Mouse (Mus musculus) CD8-positive naive resting alpha-beta T cell, adult 57 days (primary cell): Measurements from ENCODE around the gene Dynll2. TPM values are rescaled to one million over a fixed set of nuclear protein-coding genes. Genes with fewer than 3 reads are reported as not detected.

Source experiments
- total RNA-seq: library from RNA; stranded (reverse); gene quantifications from one replicate; pipeline ENCODE4 v1.2.4, GENCODE M21; 2023

The Dynll2 gene
- total RNA-seq: 11.6 TPM

DNA sequence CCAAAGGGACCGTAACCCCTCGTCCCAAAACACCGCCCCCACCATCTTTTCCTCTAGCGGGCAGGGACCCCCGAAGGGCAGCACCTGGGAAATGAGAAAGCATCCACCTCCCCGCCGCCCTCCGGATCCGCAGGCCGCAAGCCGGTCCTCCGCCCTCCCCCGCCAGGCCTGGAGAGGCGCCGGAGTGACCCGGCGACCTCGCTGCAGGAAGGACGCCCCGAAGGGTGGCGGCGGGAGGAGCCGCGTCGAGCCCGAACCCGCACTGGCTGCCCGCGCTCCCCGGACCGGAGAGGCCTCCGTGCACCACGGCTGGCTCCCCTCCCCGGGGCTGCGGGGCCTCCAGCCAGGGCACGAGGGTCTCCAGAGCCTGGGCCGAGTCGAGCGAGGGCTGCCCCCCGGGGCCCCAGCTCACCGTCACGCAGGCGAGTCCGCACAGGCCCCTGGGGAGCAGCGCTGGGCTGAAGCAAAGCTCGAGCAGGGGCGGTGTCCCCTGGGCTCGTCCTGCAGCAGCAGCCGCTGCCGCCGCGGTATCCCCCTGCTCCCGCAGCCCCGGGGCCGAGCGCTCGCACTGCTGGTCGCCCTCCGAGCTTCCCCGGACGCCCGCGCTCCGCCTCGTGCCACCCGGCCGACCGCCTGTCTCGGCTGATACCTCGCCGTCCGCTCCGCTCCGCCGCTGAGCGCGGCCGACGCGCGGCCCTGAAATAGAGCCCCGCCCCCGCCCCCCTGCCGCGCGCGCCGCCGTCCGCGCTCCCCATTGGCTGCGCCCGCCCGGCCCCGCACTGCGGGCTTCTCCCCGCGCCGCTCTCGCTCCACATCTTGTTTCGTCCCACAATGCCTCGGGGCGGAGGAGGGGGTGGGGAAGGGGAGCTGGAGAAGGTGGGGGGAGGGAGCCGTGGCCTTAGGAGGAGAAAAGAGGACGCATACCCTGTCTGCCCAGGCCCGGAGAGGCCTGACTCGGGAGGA lies at the start of gene Dynll2:
Dynll2 (minus strand) TSS at position 703 of the 963 bp plus-strand sequence.

Other genes with a start within 250 kb of the Dynll2 start
- gene Supt4a, start 250.0 kb downstream of the Dynll2 start, total RNA-seq: 135 TPM
- 5.5 TPM for gene Tspoap1, start 227.0 kb downstream of the Dynll2 start, total RNA-seq
- gene Mpo, start 194.0 kb downstream of the Dynll2 start, total RNA-seq: 0.80 TPM
- gene Lpo, start 159.2 kb downstream of the Dynll2 start, total RNA-seq: not detected
- gene Mks1, start 134.3 kb downstream of the Dynll2 start, total RNA-seq: 11.3 TPM
- not detected for gene Epx, start 112.0 kb downstream of the Dynll2 start, total RNA-seq
- not detected for gene Olfr462, start 95.3 kb downstream of the Dynll2 start, total RNA-seq
- not detected for gene Olfr463, start 90.1 kb downstream of the Dynll2 start, total RNA-seq
- not detected for gene Olfr464, start 66.6 kb downstream of the Dynll2 start, total RNA-seq
- gene Srsf1, start 59.8 kb upstream of the Dynll2 start, total RNA-seq: 316 TPM
- 54.1 TPM for gene Vezf1, start 80.7 kb upstream of the Dynll2 start, total RNA-seq
- 17.1 TPM for gene Cuedc1, start 110.5 kb upstream of the Dynll2 start, total RNA-seq
- 53.1 TPM for gene Mrps23, start 216.9 kb upstream of the Dynll2 start, total RNA-seq